Mouse (Mus musculus): Measurements from ENCODE around the gene Hras.

GRCm38 (mm10) chr7:141222126-141222467, 28.3 kb upstream of the Hras start:
- TF ChIP-seq CTCF (IDR thresholded peaks at IDR 0.05; ENCODE audit: control insufficient read depth, insufficient read depth, insufficient read length) = no peak
- no peak for TF ChIP-seq MYOG (IDR thresholded peaks at IDR 0.05; ENCODE audit: control insufficient read depth, extremely low read depth, insufficient read length)
- no peak for TF ChIP-seq CEBPB (IDR thresholded peaks at IDR 0.05; ENCODE audit: low read depth)
- no peak for TF ChIP-seq USF1 (IDR thresholded peaks at IDR 0.05; ENCODE audit: low read depth)
- no peak for TF ChIP-seq FOSL1 (IDR thresholded peaks at IDR 0.05; ENCODE audit: insufficient read depth, low read length, poor library complexity, severe bottlenecking)
- no peak for TF ChIP-seq MYOD1 (IDR thresholded peaks at IDR 0.05; ENCODE audit: control insufficient read depth, insufficient read length, low read depth)
